Mouse (Mus musculus) erythroid progenitor cell, adult 5-6 weeks (primary cell): Measurements from ENCODE around the gene Hydin. TPM values are rescaled to one million over a fixed set of nuclear protein-coding genes. Genes with fewer than 3 reads are reported as not detected.

Experiments
- ATAC-seq: replicated peaks from 2 replicates; pipeline ENCODE4 v1.8.0; 2016; ENCODE audit warnings: moderate number of reproducible peaks, mild to moderate bottlenecking, moderate TSS enrichment, inconsistent platforms; ENCODE audit not compliant: poor library complexity, low FRiP score, severe bottlenecking
- total RNA-seq, 2 experiments: library from RNA; stranded (forward) in 1 of 2; stranded (reverse) in 1 of 2; fragments of 150-400 nt in 1 of 2; fragments of 186-747, 209-891 nt in 1 of 2; gene quantifications; 2 replicates each; pipeline versions ENCODE4 v1.2.3 to v1.2.4; 2015 to 2017; ENCODE audit warnings: low replicate concordance in 2 of 2

Gene Hydin
- total RNA-seq, 2 experiments from 2014 or later, result not detected

GRCm38 (mm10) chr8:110420221-110420620, 153.4 kb downstream of the Hydin start:
- ATAC-seq, result no peak

GRCm38 (mm10) chr8:110424146-110424545, 157.4 kb downstream of the Hydin start:
- no peak for ATAC-seq

GRCm38 (mm10) chr8:110431340-110431739, 164.6 kb downstream of the Hydin start:
- ATAC-seq, result no peak

- ATAC-seq, result no peak
Observed at GRCm38 (mm10) chr8:110440528-110440927, 173.8 kb downstream of the Hydin start.

- no peak for ATAC-seq
Observed at GRCm38 (mm10) chr8:110444276-110444675, 177.5 kb downstream of the Hydin start.

GRCm38 (mm10) chr8:110450463-110450862, 183.7 kb downstream of the Hydin start:
- no peak for ATAC-seq

- ATAC-seq, result no peak
Observed at GRCm38 (mm10) chr8:110454466-110454865, 187.7 kb downstream of the Hydin start.

GRCm38 (mm10) chr8:110457424-110457823, 190.6 kb downstream of the Hydin start:
- ATAC-seq, result no peak

- ATAC-seq, result no peak
Observed at GRCm38 (mm10) chr8:110462627-110463208, 195.9 kb downstream of the Hydin start.

- no peak for ATAC-seq
Observed at GRCm38 (mm10) chr8:110463773-110464460, 197.1 kb downstream of the Hydin start.

GRCm38 (mm10) chr8:110465606-110466005, 198.8 kb downstream of the Hydin start:
- ATAC-seq, result no peak

- no peak for ATAC-seq
Observed at GRCm38 (mm10) chr8:110477256-110477655, 210.5 kb downstream of the Hydin start.

- ATAC-seq, result no peak
Observed at GRCm38 (mm10) chr8:110478576-110478975, 211.8 kb downstream of the Hydin start.

GRCm38 (mm10) chr8:110479401-110479800, 212.6 kb downstream of the Hydin start:
- no peak for ATAC-seq

GRCm38 (mm10) chr8:110482275-110482674, 215.5 kb downstream of the Hydin start:
- ATAC-seq, result no peak

GRCm38 (mm10) chr8:110485234-110485633, 218.5 kb downstream of the Hydin start:
- ATAC-seq, result no peak

- no peak for ATAC-seq
Observed at GRCm38 (mm10) chr8:110486020-110486419, 219.2 kb downstream of the Hydin start.

GRCm38 (mm10) chr8:110487644-110488043, 220.9 kb downstream of the Hydin start:
- ATAC-seq, result no peak

GRCm38 (mm10) chr8:110489344-110489743, 222.6 kb downstream of the Hydin start:
- no peak for ATAC-seq

GRCm38 (mm10) chr8:110491118-110491517, 224.3 kb downstream of the Hydin start:
- no peak for ATAC-seq

- ATAC-seq, result no peak
Observed at GRCm38 (mm10) chr8:110496286-110496685, 229.5 kb downstream of the Hydin start.

GRCm38 (mm10) chr8:110500253-110500652, 233.5 kb downstream of the Hydin start:
- ATAC-seq, result no peak
